Mouse (Mus musculus) MEL (cell line): Measurements from ENCODE around the gene Senp7.

Experiments used
- MAFK ChIP-seq: IDR thresholded peaks from 2 replicates; pipeline ENCODE4 v1.6.1; 2011; ENCODE audit warnings: low read depth, mild to moderate bottlenecking, low read length, improper control_type of control experiment, borderline replicate concordance
- POLR2AphosphoS5 ChIP-seq: IDR thresholded peaks from 2 replicates; pipeline ENCODE4 v1.6.1; 2012; ENCODE audit warnings: low read depth, borderline replicate concordance, mild to moderate bottlenecking, inconsistent platforms, low read length, moderate library complexity, mixed read lengths

GRCm38 (mm10) chr16:56144876-56145555 lies 96.9 kb downstream of the Senp7 start:
- TF ChIP-seq MAFK = no peak
- no peak for TF ChIP-seq POLR2AphosphoS5
